Mouse (Mus musculus) intestine, embryonic 16.5 days (tissue): ENCODE data around the gene Slc39a7. TPM values are rescaled to one million over a fixed set of nuclear protein-coding genes. Genes with fewer than 3 reads are reported as not detected.

Source experiments
- ATAC-seq: fragments of 200-750 bp; cut with Nextera tagmentation; 2 replicates; pipeline ENCODE4 v1.8.0; 2017; ENCODE audit warnings: moderate TSS enrichment, moderate library complexity
- H3K27ac ChIP-seq: fragments of 300-500 bp; sonication (generic); 2 replicates; pipeline ENCODE4 v1.5.1; 2014; ENCODE audit warnings: mild to moderate bottlenecking, low read length
- H3K27me3 ChIP-seq: fragments of 300-500 bp; sonication (generic); replicated peaks from 2 replicates; pipeline ENCODE4 v1.6.1; 2014; ENCODE audit warnings: low read length, control low read depth, mixed read lengths; ENCODE audit not compliant: control insufficient read depth, insufficient read depth
- H3K36me3 ChIP-seq: fragments of 300-500 bp; sonication (generic); 2 replicates; pipeline ENCODE4 v1.6.1; 2014; ENCODE audit warnings: low read length, control low read depth; ENCODE audit not compliant: control insufficient read depth, insufficient read depth
- H3K4me1 ChIP-seq: fragments of 300-500 bp; sonication (generic); 2 replicates; pipeline ENCODE4 v1.6.1; 2014; ENCODE audit warnings: low read length, control low read depth, mixed read lengths; ENCODE audit not compliant: control insufficient read depth, insufficient read depth
- H3K4me2 ChIP-seq: fragments of 300-500 bp; sonication (generic); 2 replicates; pipeline ENCODE4 v1.6.1; 2014; ENCODE audit warnings: low read depth, low read length, control low read depth
- H3K4me3 ChIP-seq: fragments of 300-500 bp; sonication (generic); 2 replicates; pipeline ENCODE4 v1.5.1; 2014; ENCODE audit warnings: mild to moderate bottlenecking, low read length
- H3K9ac ChIP-seq: fragments of 300-500 bp; sonication (generic); 2 replicates; pipeline ENCODE4 v1.6.1; 2014; ENCODE audit warnings: low read depth, low read length
- H3K9me3 ChIP-seq: fragments of 300-500 bp; sonication (generic); 2 replicates; pipeline ENCODE4 v1.6.1; 2016; ENCODE audit warnings: low read length, control low read depth; ENCODE audit not compliant: control insufficient read depth
- WGBS: fragments of 180-500 bp; shearing (Covaris S2); extraction: QIAGEN DNeasy Blood & Tissue Kit; methylation state at CpG from one replicate; pipeline ENCODE4 v1.1.7; 2014; 5-methylcytosine and 5-hydroxymethylcytosine counted together
- polyA plus RNA-seq: library from polyadenylated mRNA; unstranded; fragments of >200 nt; fragmentation: Nextera tagmentation; extraction: Ambion mirVana; gene quantifications from 2 replicates; pipeline ENCODE4 v1.2.1, GENCODE M21; 2015

Slc39a7 gene
- 171 and 176 TPM in 2 replicates for polyA plus RNA-seq

GRCm38 (mm10) chr17:34031465-34032173, at the start of gene Slc39a7, which contains the start of gene Rxrb:
Gene Slc39a7, minus strand, starts transcription at chr17:34031682.
Gene Rxrb, plus strand, starts transcription at chr17:34031812.
- Histone ChIP-seq H3K36me3 (peaks cover 27% of the 10 kb centered on the region), H3K9ac (peak within 1 kb of the TSS; percentile 94), H3K4me1 (peaks cover 41% of the 10 kb centered on the region), H3K27me3 (no peaks in the 10 kb centered on the region), H3K4me2 (peak within 1 kb of the TSS; percentile 94), H3K27ac (peak within 1 kb of the TSS; percentile 98), H3K9me3 (no peaks in the 10 kb centered on the region), H3K4me3 (peak within 1 kb of the TSS; percentile 79)
- ATAC-seq: peak; percentile 77
- under 1% methylated on average over 82 of the region's 88 CpGs for WGBS

DNA sequence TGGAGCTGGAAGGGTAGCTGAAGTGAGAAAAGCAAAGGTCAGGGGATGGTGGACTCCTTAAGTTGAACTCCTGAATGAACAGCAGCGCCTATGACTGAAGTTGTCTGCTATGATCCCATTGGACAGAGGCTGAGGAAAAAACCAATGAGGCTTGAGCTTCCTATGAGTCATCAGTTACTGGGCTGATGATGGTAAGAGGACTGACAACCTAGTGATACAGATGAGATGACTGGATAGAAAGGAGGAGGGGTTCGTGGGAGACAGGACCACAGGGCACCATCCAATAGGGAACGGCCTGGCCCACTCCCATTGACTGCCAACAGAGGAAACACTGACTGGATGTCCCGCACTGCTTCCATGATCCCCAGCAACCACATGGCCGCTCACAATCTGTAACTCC, 48.1 kb upstream of the Slc39a7 start:
- Histone ChIP-seq H3K4me1 (no peaks in the 10 kb centered on the region), H3K27ac (no peak overlapping the region), H3K27me3 (peaks cover 9% of the 10 kb centered on the region; the same call in 1 of the 2 replicates), H3K9me3 (no peaks in the 10 kb centered on the region; the same call in 1 of the 2 replicates), H3K4me2 (no peak overlapping the region), H3K36me3 (no peaks in the 10 kb centered on the region), H3K4me3 (no peak overlapping the region), H3K9ac (no peak overlapping the region)
- ATAC-seq: peak; percentile 72; the same call in 1 of the 2 replicates
- WGBS: 20% methylated on average over 5 of the region's 5 CpGs

DNA sequence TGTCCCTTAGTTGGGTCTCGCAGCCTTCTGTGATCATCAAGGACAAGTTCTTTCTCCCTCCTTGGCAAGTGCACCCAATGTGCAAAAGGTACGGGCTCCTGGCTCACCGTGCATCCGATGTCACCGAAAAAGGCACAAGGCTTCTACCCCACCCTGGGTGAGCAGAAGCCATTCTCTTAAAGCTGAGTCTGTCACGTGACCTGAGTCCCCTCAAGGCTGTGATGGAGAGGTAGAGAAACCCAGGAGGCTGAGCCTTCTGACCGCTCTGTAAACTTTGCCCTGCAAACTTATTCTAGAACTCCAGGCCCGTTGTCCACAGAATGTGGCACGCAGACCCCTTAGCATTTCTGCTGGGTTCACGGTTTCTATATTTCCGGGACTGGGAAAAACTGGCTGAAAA, 47.5 kb upstream of the Slc39a7 start:
- H3K36me3 ChIP-seq: no peaks in the 10 kb centered on the region
- peaks cover 9% of the 10 kb centered on the region; the same call in 1 of the 2 replicates for H3K27me3 ChIP-seq
- ATAC-seq: no peak
- H3K4me3 ChIP-seq: no peak overlapping the region
- no peak overlapping the region for H3K9ac ChIP-seq
- no peak overlapping the region for H3K4me2 ChIP-seq
- H3K4me1 ChIP-seq: no peaks in the 10 kb centered on the region
- no peak overlapping the region for H3K27ac ChIP-seq
- no peaks in the 10 kb centered on the region; the same call in 1 of the 2 replicates for H3K9me3 ChIP-seq
- WGBS: 90% methylated on average over 11 of the region's 11 CpGs

- ATAC-seq: no peak
- no peaks in the 10 kb centered on the region for H3K36me3 ChIP-seq
- no peak overlapping the region for H3K27ac ChIP-seq
- no peak overlapping the region for H3K9ac ChIP-seq
- WGBS: 55% methylated on average over 4 of the region's 4 CpGs
- H3K4me1 ChIP-seq: no peaks in the 10 kb centered on the region
- no peak overlapping the region for H3K4me2 ChIP-seq
- no peaks in the 10 kb centered on the region; the same call in 1 of the 2 replicates for H3K9me3 ChIP-seq
- H3K27me3 ChIP-seq: peaks cover 9% of the 10 kb centered on the region; the same call in 1 of the 2 replicates
- no peak overlapping the region for H3K4me3 ChIP-seq
Observed at GRCm38 (mm10) chr17:34078148-34078547, 46.7 kb upstream of the Slc39a7 start.

GRCm38 (mm10) chr17:34077549-34077948, 46.1 kb upstream of the Slc39a7 start:
- H3K4me1 ChIP-seq: no peaks in the 10 kb centered on the region
- H3K27me3 ChIP-seq: peaks cover 9% of the 10 kb centered on the region; the same call in 1 of the 2 replicates
- WGBS: 2% methylated on average over 9 of the region's 9 CpGs
- H3K4me2 ChIP-seq: no peak overlapping the region
- H3K4me3 ChIP-seq: no peak overlapping the region
- no peak overlapping the region for H3K27ac ChIP-seq
- no peak overlapping the region for H3K9ac ChIP-seq
- no peaks in the 10 kb centered on the region for H3K36me3 ChIP-seq
- ATAC-seq: peak; percentile 29; the same call in 1 of the 2 replicates
- H3K9me3 ChIP-seq: no peaks in the 10 kb centered on the region; the same call in 1 of the 2 replicates

DNA sequence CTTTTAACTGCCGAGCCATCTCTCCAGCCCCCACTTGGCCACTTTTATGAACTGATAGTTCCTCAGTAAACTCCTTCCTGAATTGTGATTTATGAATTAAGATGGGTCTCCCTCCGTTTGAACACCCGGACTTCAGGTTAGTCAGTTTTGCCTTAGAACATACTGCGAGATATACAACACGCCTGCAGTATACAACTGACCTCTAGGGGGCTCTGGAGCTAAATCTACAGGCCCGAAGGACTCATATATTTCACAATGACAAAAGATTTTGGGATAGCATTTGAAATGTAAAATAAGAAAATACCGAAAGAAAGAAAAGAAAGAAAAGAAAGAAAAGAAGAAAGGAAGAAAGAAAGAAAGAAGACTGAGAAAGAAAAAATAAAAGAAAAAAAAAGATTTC, 43.8 kb upstream of the Slc39a7 start:
- H3K4me3 ChIP-seq: no peak overlapping the region
- WGBS: 41% methylated on average over 7 of the region's 7 CpGs
- no peak overlapping the region for H3K9ac ChIP-seq
- H3K27me3 ChIP-seq: peaks cover 9% of the 10 kb centered on the region; the same call in 1 of the 2 replicates
- ATAC-seq: no peak
- H3K9me3 ChIP-seq: no peaks in the 10 kb centered on the region
- H3K4me2 ChIP-seq: no peak overlapping the region
- H3K36me3 ChIP-seq: no peaks in the 10 kb centered on the region
- no peaks in the 10 kb centered on the region for H3K4me1 ChIP-seq
- H3K27ac ChIP-seq: no peak overlapping the region

DNA sequence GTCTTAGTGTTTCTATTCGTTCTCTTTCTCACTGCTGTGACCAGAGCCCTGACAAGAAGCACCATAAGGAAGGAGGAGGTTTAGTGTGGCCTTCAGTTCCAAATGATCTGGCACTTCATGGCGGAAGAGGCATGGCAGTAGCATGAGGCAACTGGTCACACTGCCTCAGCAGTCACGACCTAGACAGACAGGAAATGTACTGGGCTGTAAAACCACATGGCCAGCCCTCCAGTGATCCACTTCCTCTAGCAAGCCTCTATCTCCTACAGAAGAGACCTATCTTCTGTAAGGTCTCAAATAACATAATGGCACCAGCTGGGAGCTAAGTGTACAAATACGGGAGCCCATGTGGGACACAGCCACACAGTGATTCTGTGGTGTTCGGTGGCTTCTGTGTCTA, 40.6 kb upstream of the Slc39a7 start:
- no peak for ATAC-seq
- Histone ChIP-seq H3K27ac (no peak overlapping the region), H3K36me3 (no peaks in the 10 kb centered on the region), H3K4me3 (no peak overlapping the region), H3K4me1 (no peaks in the 10 kb centered on the region), H3K9me3 (no peaks in the 10 kb centered on the region), H3K9ac (no peak overlapping the region), H3K4me2 (no peak overlapping the region), H3K27me3 (peaks cover 5% of the 10 kb centered on the region; the same call in 1 of the 2 replicates)
- WGBS: 71% methylated on average over 5 of the region's 5 CpGs

GRCm38 (mm10) chr17:34068864-34069263, 37.4 kb upstream of the Slc39a7 start:
- no peak for ATAC-seq
- H3K9me3 ChIP-seq: no peaks in the 10 kb centered on the region
- no peaks in the 10 kb centered on the region for H3K27me3 ChIP-seq
- H3K4me2 ChIP-seq: no peak overlapping the region
- H3K4me3 ChIP-seq: no peak overlapping the region
- H3K36me3 ChIP-seq: no peaks in the 10 kb centered on the region
- H3K4me1 ChIP-seq: no peaks in the 10 kb centered on the region
- no peak overlapping the region for H3K27ac ChIP-seq
- H3K9ac ChIP-seq: no peak overlapping the region
- 41% methylated on average over 3 of the region's 3 CpGs for WGBS

- 70% methylated on average over 7 of the region's 7 CpGs for WGBS
- ATAC-seq: no peak
Observed at GRCm38 (mm10) chr17:34057224-34057623, 25.7 kb upstream of the Slc39a7 start.

More at GRCm38 (mm10) chr17:34057224-34057623, 25.7 kb upstream of the Slc39a7 start:
- Histone ChIP-seq H3K4me2 (no peak overlapping the region), H3K9ac (no peak overlapping the region), H3K9me3 (no peaks in the 10 kb centered on the region), H3K27ac (no peak overlapping the region), H3K36me3 (no peaks in the 10 kb centered on the region), H3K4me3 (no peak overlapping the region), H3K4me1 (no peaks in the 10 kb centered on the region), H3K27me3 (no peaks in the 10 kb centered on the region)
